Mouse (Mus musculus): Measurements from ENCODE around the gene Map3k5.

GRCm38 (mm10) chr10:19893146-19893545, 41.1 kb upstream of the Map3k5 start:
- TF ChIP-seq CTCF (IDR thresholded peaks at IDR 0.05; ENCODE audit: extremely low read depth, insufficient read length, insufficient replicate concordance, low read depth, low read length) (no peak), POLR2A (IDR thresholded peaks at IDR 0.05; ENCODE audit: low read depth, low read length) (no peak)
